Comparison of ENCODE assay signal across 9 mouse cellular contexts in the genomic region with DNA sequence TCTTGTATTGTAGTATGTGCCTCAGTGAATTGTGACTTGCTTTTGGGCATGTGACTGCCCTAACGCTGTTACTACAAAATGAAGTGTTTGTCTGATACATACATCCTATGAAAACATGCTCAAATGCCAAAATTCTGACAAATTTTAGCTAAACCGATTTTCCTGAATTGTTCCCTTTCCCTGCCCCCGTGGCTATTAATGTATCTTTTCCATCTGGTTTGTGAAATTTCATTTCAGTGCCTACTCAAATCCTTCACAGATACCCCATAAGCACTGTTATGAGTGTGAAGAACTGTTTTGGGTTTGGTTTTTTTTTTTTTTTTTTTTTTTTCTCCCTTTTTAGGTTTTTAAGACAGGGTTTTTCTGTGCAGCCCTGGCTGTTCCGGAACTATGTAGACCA. TPM values are rescaled to one million over a fixed set of nuclear protein-coding genes. Genes with fewer than 3 reads are reported as not detected.
DNase-seq lines count a peak whose midpoint lies in the region; ATAC-seq and TF ChIP-seq lines count a peak whose summit lies in the region.
"Had no signal": no experiment of that assay in that cellular context is flagged by ENCODE, and none has a peak within 500 bp of the region (broad histone marks: within the 10 kb centered on the region; RNA-seq: fewer than 3 reads in every experiment).

No protein-coding gene starts in this region.

- peak overlapping the region; percentile 53 for H3K4me3 ChIP-seq in lung, embryonic 14.5 days (ENCODE audit: low read depth, low read length)
- H3K4me3 ChIP-seq in forebrain, embryonic 15.5 days = peak overlapping the region; percentile 49
- no peak overlapping the region for H3K4me3 ChIP-seq in limb, embryonic 11.5 days (ENCODE audit: low read depth, low read length)
- H3K4me3 ChIP-seq in neural tube, embryonic 15.5 days (replicated peaks) = peak overlapping the region; percentile 58

- no peak for DNase-seq in lung, embryonic 14.5 days
- DNase-seq in lung, postnatal 4 days = no peak
- DNase-seq in limb, embryonic 11.5 days (ENCODE audit: low spot score) = no peak
- no peak for DNase-seq in spleen, postnatal 14 days (ENCODE audit: low spot score in 2 of 2)
- no peak for DNase-seq in urinary bladder, postnatal 25 days (ENCODE audit: low spot score)
- DNase-seq in kidney, postnatal 4 days = no peak

- H3K4me1 ChIP-seq in lung, embryonic 14.5 days (ENCODE audit: insufficient read depth) = peaks cover 6% of the 10 kb centered on the region; the same call in 1 of the 2 replicates
- peaks cover 14% of the 10 kb centered on the region; the same call in 1 of the 2 replicates for H3K4me1 ChIP-seq in forebrain, embryonic 15.5 days
- peaks cover 3% of the 10 kb centered on the region; the same call in 1 of the 2 replicates for H3K4me1 ChIP-seq in limb, embryonic 11.5 days (ENCODE audit: control insufficient read depth, insufficient read depth, low read length)
- H3K4me1 ChIP-seq in neural tube, embryonic 15.5 days = peaks cover 24% of the 10 kb centered on the region

- peak overlapping the region; percentile 94 for H3K4me2 ChIP-seq in lung, embryonic 14.5 days
- peak overlapping the region; percentile 76 for H3K4me2 ChIP-seq in forebrain, embryonic 15.5 days (replicated peaks)
- H3K4me2 ChIP-seq in limb, embryonic 11.5 days (ENCODE audit: low read depth, severe bottlenecking) = peak overlapping the region; percentile 96; the same call in 1 of the 2 replicates
- peak overlapping the region; percentile 79 for H3K4me2 ChIP-seq in neural tube, embryonic 15.5 days

- no peak for ATAC-seq in lung, embryonic 14.5 days (ENCODE audit: insufficient read depth)
- ATAC-seq in forebrain, embryonic 15.5 days (replicated peaks) = no peak
- peak; percentile 48; the same call in 1 of the 2 replicates for ATAC-seq in limb, embryonic 11.5 days (ENCODE audit: insufficient number of reproducible peaks, low FRiP score, low TSS enrichment, low read depth)
- ATAC-seq in neural tube, embryonic 15.5 days (ENCODE audit: low FRiP score) = no peak

- no peaks in the 10 kb centered on the region for H3K27me3 ChIP-seq in lung, embryonic 14.5 days (ENCODE audit: insufficient read depth, low read length)
- no peaks in the 10 kb centered on the region for H3K27me3 ChIP-seq in forebrain, embryonic 15.5 days
- no peaks in the 10 kb centered on the region for H3K27me3 ChIP-seq in limb, embryonic 11.5 days (ENCODE audit: control insufficient read depth, insufficient read depth, low read length)
- no peaks in the 10 kb centered on the region for H3K27me3 ChIP-seq in neural tube, embryonic 15.5 days (replicated peaks)

- peaks cover 39% of the 10 kb centered on the region for H3K36me3 ChIP-seq in lung, embryonic 14.5 days (ENCODE audit: insufficient read depth)
- H3K36me3 ChIP-seq in forebrain, embryonic 15.5 days = peaks cover 34% of the 10 kb centered on the region
- peaks cover 10% of the 10 kb centered on the region; the same call in 1 of the 2 replicates for H3K36me3 ChIP-seq in limb, embryonic 11.5 days (ENCODE audit: control insufficient read depth, insufficient read depth, low read length)
- H3K36me3 ChIP-seq in neural tube, embryonic 15.5 days = peaks cover 32% of the 10 kb centered on the region

- H3K9me3 ChIP-seq in lung, embryonic 14.5 days (ENCODE audit: low read depth, low read length) = no peaks in the 10 kb centered on the region
- no peaks in the 10 kb centered on the region for H3K9me3 ChIP-seq in forebrain, embryonic 15.5 days
- no peaks in the 10 kb centered on the region for H3K9me3 ChIP-seq in limb, embryonic 11.5 days (ENCODE audit: control insufficient read depth, low read length)
- H3K9me3 ChIP-seq in neural tube, embryonic 15.5 days (replicated peaks) = no peaks in the 10 kb centered on the region

- WGBS in lung, embryonic 14.5 days = 69% methylated on average over 4 of the region's 4 CpGs
- WGBS in forebrain, embryonic 15.5 days = 77% methylated on average over 4 of the region's 4 CpGs
- 81% methylated on average over 4 of the region's 4 CpGs for WGBS in limb, embryonic 11.5 days
- WGBS in neural tube, embryonic 15.5 days = 79% methylated on average over 4 of the region's 4 CpGs

- no peak for TF ChIP-seq CTCF in lung, embryonic 14.5 days (IDR thresholded peaks at IDR 0.05; ENCODE audit: low read depth)

- H3K9ac ChIP-seq in lung, embryonic 14.5 days = no peak overlapping the region
- no peak overlapping the region for H3K9ac ChIP-seq in forebrain, embryonic 15.5 days (replicated peaks)
- no peak overlapping the region for H3K9ac ChIP-seq in limb, embryonic 11.5 days (ENCODE audit: low read length)
- H3K9ac ChIP-seq in neural tube, embryonic 15.5 days (replicated peaks) = no peak overlapping the region

- H3K27ac ChIP-seq in lung, embryonic 14.5 days (ENCODE audit: low read depth) = no peak overlapping the region
- peak overlapping the region; percentile 46 for H3K27ac ChIP-seq in forebrain, embryonic 15.5 days (replicated peaks)
- H3K27ac ChIP-seq in limb, embryonic 11.5 days (replicated peaks; ENCODE audit: low read depth, low read length) = no peak overlapping the region
- H3K27ac ChIP-seq in neural tube, embryonic 15.5 days (replicated peaks) = peak overlapping the region; percentile 74

RNA-seq across cellular contexts. Expression of a gene that starts 12.3 kb away (rescaled TPM):
- 2.4 and 2.6 TPM in 2 replicates for polyA plus RNA-seq in lung, embryonic 14.5 days (2014; fragmentation: Nextera tagmentation; extraction: Ambion mirVana)
- 9.3 and 11.3 TPM in 2 replicates for polyA plus RNA-seq in forebrain, embryonic 15.5 days (2015; fragmentation: Nextera tagmentation; extraction: Ambion mirVana)
- polyA plus RNA-seq in limb, embryonic 11.5 days (2014; fragmentation: Nextera tagmentation; extraction: Ambion mirVana) = 2.3 and 3.4 TPM in 2 replicates
- polyA plus RNA-seq in neural tube, embryonic 15.5 days (2015; fragmentation: Nextera tagmentation; extraction: Ambion mirVana) = 29.1 and 31.6 TPM in 2 replicates

RNA-seq across cellular contexts. Expression of a gene that starts 16.7 kb away (rescaled TPM):
- polyA plus RNA-seq in lung, embryonic 14.5 days (2014; fragmentation: Nextera tagmentation; extraction: Ambion mirVana) = 106 TPM in 2 replicates
- 139 and 150 TPM in 2 replicates for polyA plus RNA-seq in forebrain, embryonic 15.5 days (2015; fragmentation: Nextera tagmentation; extraction: Ambion mirVana)
- polyA plus RNA-seq in limb, embryonic 11.5 days (2014; fragmentation: Nextera tagmentation; extraction: Ambion mirVana) = 117 and 119 TPM in 2 replicates
- 110 and 112 TPM in 2 replicates for polyA plus RNA-seq in neural tube, embryonic 15.5 days (2015; fragmentation: Nextera tagmentation; extraction: Ambion mirVana)

RNA-seq across cellular contexts. Expression of a gene that starts 40.7 kb away (rescaled TPM):
- not detected in 2 replicates for polyA plus RNA-seq in lung, embryonic 14.5 days (2014; fragmentation: Nextera tagmentation; extraction: Ambion mirVana)
- not detected in 2 replicates for polyA plus RNA-seq in forebrain, embryonic 15.5 days (2015; fragmentation: Nextera tagmentation; extraction: Ambion mirVana)
- not detected in 2 replicates for polyA plus RNA-seq in limb, embryonic 11.5 days (2014; fragmentation: Nextera tagmentation; extraction: Ambion mirVana)
- not detected in 2 replicates for polyA plus RNA-seq in neural tube, embryonic 15.5 days (2015; fragmentation: Nextera tagmentation; extraction: Ambion mirVana)
- polyA plus RNA-seq: gonadal fat pad, adult 2 months had no signal

RNA-seq across cellular contexts. Expression of a gene that starts 55.3 kb away (rescaled TPM):
- polyA plus RNA-seq in lung, embryonic 14.5 days (2014; fragmentation: Nextera tagmentation; extraction: Ambion mirVana) = not detected in 2 replicates
- 0.22 TPM in 1 of 2 replicates, not detected in the other for polyA plus RNA-seq in forebrain, embryonic 15.5 days (2015; fragmentation: Nextera tagmentation; extraction: Ambion mirVana)
- polyA plus RNA-seq in limb, embryonic 11.5 days (2014; fragmentation: Nextera tagmentation; extraction: Ambion mirVana) = 30.5 and 31.5 TPM in 2 replicates
- 7.1 and 9.9 TPM in 2 replicates for polyA plus RNA-seq in neural tube, embryonic 15.5 days (2015; fragmentation: Nextera tagmentation; extraction: Ambion mirVana)
- polyA plus RNA-seq: gonadal fat pad, adult 2 months had no signal

Comparison
In these comparisons a context has a peak if more than half of its experiments do, and no peak if none do; other contexts are left out.
1. H3K27ac ChIP-seq: peak in forebrain, embryonic 15.5 days (single experiment) and neural tube, embryonic 15.5 days (single experiment); none in lung, embryonic 14.5 days (single experiment) and limb, embryonic 11.5 days (single experiment).
2. Peak in every context shown above with its lines, with median percentiles within 50 percentile points of each other: H3K4me2 ChIP-seq.